Mouse (Mus musculus) small intestine, adult 2 months (tissue): Measurements from ENCODE around the gene Rps11. TPM values are rescaled to one million over a fixed set of nuclear protein-coding genes. Genes with fewer than 3 reads are reported as not detected.
"Not testable (repeated sequence)": the region's sequence is repeated elsewhere in the genome, so short reads cannot be mapped to it uniquely, and the experiment has no call there.

Experiments
- H3K27ac ChIP-seq: fragments of 200-500 bp; 2 replicates; pipeline ENCODE4 v1.5.1; 2012; ENCODE audit warnings: low read depth, low read length, control low read depth, inconsistent platforms; ENCODE audit not compliant: insufficient read depth
- H3K27me3 ChIP-seq: fragments of 200-500 bp; 2 replicates; pipeline ENCODE4 v1.6.1; 2012; ENCODE audit warnings: mild to moderate bottlenecking, moderate library complexity, low read length, inconsistent platforms; ENCODE audit not compliant: control insufficient read depth, insufficient read depth
- H3K36me3 ChIP-seq: fragments of 200-500 bp; 2 replicates; pipeline ENCODE4 v1.6.1; 2012; ENCODE audit warnings: mild to moderate bottlenecking, low read length, control low read depth, inconsistent platforms; ENCODE audit not compliant: control insufficient read depth, insufficient read depth
- H3K4me1 ChIP-seq: fragments of 200-500 bp; 2 replicates; pipeline ENCODE4 v1.6.1; 2012; ENCODE audit warnings: low read length, inconsistent platforms, mixed read lengths; ENCODE audit not compliant: control insufficient read depth, insufficient read depth, insufficient read length
- H3K4me3 ChIP-seq: fragments of 200-500 bp; 2 replicates; pipeline ENCODE4 v1.5.1; 2012; ENCODE audit warnings: low read depth, mild to moderate bottlenecking, control low read depth, inconsistent platforms, low read length, moderate library complexity
- CTCF ChIP-seq: fragments of 200-500 bp; IDR thresholded peaks from 2 replicates; pipeline ENCODE4 v1.5.1; 2012; ENCODE audit warnings: low read depth, mild to moderate bottlenecking, control low read depth, inconsistent platforms, low read length, moderate library complexity, mixed read lengths; ENCODE audit not compliant: insufficient replicate concordance, insufficient read length; ENCODE audit errors: extremely low read depth
- POLR2A ChIP-seq: fragments of 200-500 bp; IDR thresholded peaks from 2 replicates; pipeline ENCODE4 v1.6.1; 2012; ENCODE audit warnings: low read depth, mild to moderate bottlenecking, control low read depth, inconsistent platforms, low read length, moderate library complexity
- WGBS: fragments of 180-500 bp; shearing (Covaris S2); methylation state at CpG from one replicate; pipeline ENCODE4 v1.1.7; 2018; 5-methylcytosine and 5-hydroxymethylcytosine counted together
- polyA plus RNA-seq: library from polyadenylated mRNA; depleted of rRNA; stranded (reverse); fragments of >200 nt; gene quantifications from 2 replicates; pipeline ENCODE4 v1.2.3, GENCODE M21; 2012

Rps11 gene
- polyA plus RNA-seq, 1 experiment = 207 TPM

DNA sequence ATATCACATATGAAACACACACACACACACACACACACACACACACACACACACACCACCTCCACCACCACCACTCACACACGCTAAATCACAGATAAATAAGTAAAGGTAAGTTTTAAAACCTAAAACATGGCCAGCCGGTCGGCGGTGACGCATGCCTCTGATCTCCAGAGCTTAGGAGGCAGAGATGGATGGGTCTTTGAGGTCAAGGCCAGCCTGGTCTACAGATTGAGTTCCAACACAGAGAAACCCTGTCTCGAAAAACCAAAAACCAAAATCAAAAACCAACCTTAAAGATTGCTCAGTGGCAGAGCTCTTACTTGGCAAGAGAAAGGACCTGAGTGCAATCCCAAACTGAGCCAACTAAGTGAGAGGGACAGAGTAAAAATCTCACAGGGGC, 24.2 kb downstream of the Rps11 start:
- no peaks in the 10 kb centered on the region for H3K27me3 ChIP-seq
- no peak for TF ChIP-seq POLR2A
- TF ChIP-seq CTCF = no peak
- H3K4me3 ChIP-seq = no peak overlapping the region
- 95% methylated on average over 6 of the region's 6 CpGs for WGBS
- H3K4me1 ChIP-seq = peaks cover 20% of the 10 kb centered on the region
- H3K36me3 ChIP-seq = peaks cover 11% of the 10 kb centered on the region; the same call in 1 of the 2 replicates
- no peak overlapping the region for H3K27ac ChIP-seq

DNA sequence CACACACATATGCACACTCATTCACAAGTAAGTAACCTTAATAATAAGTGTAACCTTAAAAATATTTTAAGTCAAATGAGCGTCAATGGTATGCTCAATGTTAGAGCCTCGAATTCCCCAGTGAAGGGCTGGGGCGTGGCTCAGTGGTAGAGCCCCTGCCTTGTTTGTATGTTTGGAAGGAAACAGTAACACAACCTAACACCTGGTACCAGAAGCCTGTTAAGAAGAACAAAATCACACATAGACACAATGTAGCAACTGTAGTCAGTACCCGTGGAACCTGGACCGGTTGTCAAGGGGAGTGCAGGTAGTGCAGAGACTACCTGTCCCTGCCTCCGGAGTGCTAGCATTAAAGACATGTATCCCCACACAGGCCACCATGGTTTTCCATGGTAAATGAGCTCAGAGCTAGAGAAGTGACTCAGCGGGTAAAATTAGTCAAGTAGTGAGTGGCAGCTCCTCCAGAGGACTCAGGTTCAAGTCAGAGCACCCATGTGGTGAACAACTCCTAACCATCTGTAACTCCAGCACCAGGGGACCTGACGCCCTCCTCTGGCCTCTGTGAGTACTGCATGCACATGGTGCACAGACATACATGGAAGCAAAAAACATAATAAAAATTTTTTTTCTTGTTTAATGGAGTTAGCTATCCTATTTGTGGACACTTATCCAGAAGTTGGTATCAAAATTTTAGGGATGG, 25.5 kb downstream of the Rps11 start:
- H3K27ac ChIP-seq = no peak overlapping the region
- TF ChIP-seq POLR2A (no peak), CTCF (peak; percentile 14; the same call in 1 of the 2 replicates)
- WGBS = 90% methylated on average over 8 of the region's 8 CpGs

DNA sequence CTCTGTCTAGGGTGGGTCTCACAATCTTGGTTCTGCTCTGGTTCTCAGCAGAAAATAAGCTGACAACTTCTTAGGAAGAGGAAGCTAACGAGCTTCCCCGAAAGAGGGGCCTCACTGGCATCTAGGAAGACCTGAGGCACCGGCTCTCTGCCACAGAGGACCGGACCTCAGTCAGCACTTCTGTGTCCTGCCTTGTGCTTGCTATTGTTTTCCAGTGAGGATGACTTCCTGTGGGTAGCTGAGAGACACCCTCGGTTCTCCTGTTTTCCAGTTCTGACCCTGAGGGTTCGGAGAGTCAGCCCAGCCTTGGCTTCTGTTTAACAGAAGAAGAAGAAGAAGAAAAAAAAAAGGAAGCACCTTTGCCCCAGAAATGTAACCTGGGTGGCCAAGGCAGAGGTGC, 26.8 kb downstream of the Rps11 start:
- Histone ChIP-seq H3K4me1 (peaks cover 2% of the 10 kb centered on the region; the same call in 1 of the 2 replicates), H3K27me3 (no peaks in the 10 kb centered on the region), H3K27ac (no peak overlapping the region), H3K4me3 (no peak overlapping the region), H3K36me3 (peaks cover 12% of the 10 kb centered on the region; the same call in 1 of the 2 replicates)
- 65% methylated on average over 6 of the region's 6 CpGs for WGBS
- TF ChIP-seq POLR2A (no peak), CTCF (no peak)

More for the DNA sequence above, 25.5 kb downstream of the Rps11 start:
- Histone ChIP-seq H3K4me3 (no peak overlapping the region), H3K27me3 (no peaks in the 10 kb centered on the region), H3K4me1 (peaks cover 10% of the 10 kb centered on the region), H3K36me3 (peaks cover 12% of the 10 kb centered on the region; the same call in 1 of the 2 replicates)

DNA sequence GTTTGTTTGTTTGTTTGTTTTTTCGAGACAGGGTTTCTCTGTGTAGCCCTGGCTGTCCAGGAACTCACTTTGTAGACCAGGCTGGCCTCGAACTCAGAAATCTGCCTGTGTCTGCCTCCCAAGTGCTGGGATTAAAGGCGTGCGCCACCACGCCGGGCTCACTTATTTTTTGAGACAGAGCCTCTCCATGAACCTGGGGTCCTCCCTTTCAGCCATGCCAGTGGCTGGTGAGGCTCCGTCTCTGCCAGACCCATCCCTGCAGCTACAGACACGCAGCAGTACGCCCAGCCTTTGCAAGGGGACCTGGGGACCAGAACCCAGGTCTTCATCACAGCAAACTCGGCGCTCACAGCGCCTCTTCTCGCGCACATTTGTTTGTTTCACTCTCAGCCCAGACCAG, 28.3 kb downstream of the Rps11 start:
- not testable (repeated sequence) for H3K4me3 ChIP-seq, H3K36me3 ChIP-seq, H3K27ac ChIP-seq, H3K4me1 ChIP-seq
- WGBS = 94% methylated on average over 14 of the region's 14 CpGs
- H3K27me3 ChIP-seq = peaks cover 12% of the 10 kb centered on the region

DNA sequence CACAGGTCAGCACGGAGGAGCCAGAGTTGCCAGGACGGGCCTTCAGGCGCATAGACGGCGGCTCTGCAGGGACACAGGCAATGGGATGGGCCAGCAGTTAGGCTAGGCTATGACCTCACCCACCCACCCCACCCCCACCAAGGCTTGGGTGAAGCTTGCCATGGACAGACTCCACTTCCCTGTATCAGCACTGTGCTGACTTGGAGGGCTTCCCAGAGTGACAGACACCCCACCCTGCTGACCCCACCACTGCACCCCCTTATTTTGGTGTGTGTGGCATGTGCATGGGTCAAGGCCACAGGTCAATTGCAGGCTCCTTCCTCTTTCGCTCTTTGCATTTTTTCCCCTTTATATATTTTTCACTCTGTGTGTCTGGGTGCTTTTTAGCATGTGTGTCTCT, 28.9 kb downstream of the Rps11 start:
- Histone ChIP-seq H3K4me1 (peaks cover 2% of the 10 kb centered on the region; the same call in 1 of the 2 replicates), H3K4me3 (no peak overlapping the region), H3K27ac (no peak overlapping the region), H3K36me3 (peaks cover 10% of the 10 kb centered on the region; the same call in 1 of the 2 replicates), H3K27me3 (peaks cover 12% of the 10 kb centered on the region)
- TF ChIP-seq POLR2A (no peak), CTCF (no peak)
- 79% methylated on average over 6 of the region's 6 CpGs for WGBS

DNA sequence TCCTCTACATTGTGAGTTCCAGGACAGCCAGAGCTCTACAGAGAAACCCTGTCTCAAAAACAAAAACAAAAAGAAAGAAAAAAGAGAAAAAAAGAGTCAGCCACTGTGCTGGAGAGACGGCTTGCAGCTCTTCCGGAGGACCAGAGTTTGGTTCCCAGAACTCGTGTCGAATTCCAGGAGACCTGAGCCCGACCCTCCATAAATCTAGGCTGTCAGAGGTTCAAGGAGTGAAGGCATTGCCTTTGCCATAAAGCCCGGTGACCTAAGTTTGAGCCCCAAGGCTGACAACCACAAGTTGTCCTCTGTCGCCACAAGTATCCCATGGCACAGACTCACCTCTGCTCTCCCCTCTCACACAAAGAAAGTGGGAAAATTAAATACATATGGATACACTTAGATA, 30.1 kb downstream of the Rps11 start:
- Histone ChIP-seq H3K4me3 (no peak overlapping the region), H3K27me3 (peaks cover 12% of the 10 kb centered on the region), H3K27ac (no peak overlapping the region), H3K36me3 (peaks cover 10% of the 10 kb centered on the region; the same call in 1 of the 2 replicates), H3K4me1 (peaks cover 2% of the 10 kb centered on the region; the same call in 1 of the 2 replicates)
- WGBS = 73% methylated on average over 7 of the region's 7 CpGs
- TF ChIP-seq POLR2A (no peak), CTCF (no peak)

DNA sequence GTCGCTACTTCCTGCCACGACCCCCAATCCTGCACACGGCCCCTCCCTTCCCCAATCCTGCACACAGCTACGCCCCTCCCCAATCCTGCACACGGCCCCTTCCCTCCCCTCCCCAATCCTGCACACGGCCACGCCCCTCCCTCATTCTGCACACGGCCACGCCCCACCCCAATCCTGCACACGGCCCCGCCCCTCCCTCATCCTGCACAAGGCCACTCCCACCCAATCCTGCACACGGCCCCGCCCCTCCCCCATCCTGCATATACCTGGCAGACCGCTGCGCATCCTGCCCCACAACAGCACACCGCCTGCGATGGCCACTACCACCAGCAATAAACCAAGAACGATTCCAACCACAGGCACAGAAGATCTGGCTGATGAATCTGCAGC, 30.7 kb downstream of the Rps11 start:
- H3K27ac ChIP-seq = no peak overlapping the region
- no peak for TF ChIP-seq CTCF

More for the DNA sequence above, 30.7 kb downstream of the Rps11 start:
- H3K27me3 ChIP-seq = peaks cover 12% of the 10 kb centered on the region
- H3K4me3 ChIP-seq = no peak overlapping the region
- peaks cover 2% of the 10 kb centered on the region; the same call in 1 of the 2 replicates for H3K4me1 ChIP-seq
- H3K36me3 ChIP-seq = peaks cover 10% of the 10 kb centered on the region; the same call in 1 of the 2 replicates
- WGBS = 45% methylated on average over 18 of the region's 18 CpGs
